Mouse (Mus musculus) spleen, adult 2 months (tissue): ENCODE results near the gene Fign.

Experiments used
- CTCF ChIP-seq: fragments of 200-500 bp; IDR thresholded peaks from 2 replicates; pipeline ENCODE4 v1.5.1; 2011; ENCODE audit warnings: mild to moderate bottlenecking, inconsistent platforms; ENCODE audit not compliant: insufficient read depth, insufficient read length, insufficient replicate concordance; ENCODE audit errors: extremely low read depth
- POLR2A ChIP-seq: fragments of 200-500 bp; IDR thresholded peaks from 2 replicates; pipeline ENCODE4 v1.6.1; 2011; ENCODE audit warnings: low read depth, low read length, inconsistent platforms

- no peak for TF ChIP-seq CTCF
- no peak for TF ChIP-seq POLR2A
Observed at GRCm38 (mm10) chr2:63994304-63995023, 103.4 kb downstream of the Fign start.
